Mouse (Mus musculus) limb, embryonic 14.5 days (tissue): ENCODE results near the gene Prdx2. TPM values are rescaled to one million over a fixed set of nuclear protein-coding genes. Genes with fewer than 3 reads are reported as not detected.

Source experiments
- ATAC-seq: fragments of 200-750 bp; cut with Nextera tagmentation; 2 replicates; pipeline ENCODE4 v1.8.0; 2017; ENCODE audit warnings: low read depth, moderate number of reproducible peaks, moderate TSS enrichment; ENCODE audit not compliant: low FRiP score
- DNase-seq: peaks from one replicate; pipeline ENCODE4 v3.0.0-alpha.2; 2015; ENCODE audit warnings: low spot score
- H3K27ac ChIP-seq: fragments of 300-500 bp; sonication (generic); replicated peaks from 2 replicates; pipeline ENCODE4 v1.5.1; 2014; ENCODE audit warnings: low read depth, mild to moderate bottlenecking, low read length, moderate library complexity, mixed read lengths
- H3K27me3 ChIP-seq: fragments of 300-500 bp; sonication (generic); 2 replicates; pipeline ENCODE4 v1.6.1; 2014; ENCODE audit warnings: low read length, mixed read lengths; ENCODE audit not compliant: control insufficient read depth, insufficient read depth
- H3K36me3 ChIP-seq: fragments of 300-500 bp; sonication (generic); 2 replicates; pipeline ENCODE4 v1.6.1; 2014; ENCODE audit warnings: mild to moderate bottlenecking, low read length, moderate library complexity, mixed read lengths; ENCODE audit not compliant: control insufficient read depth, insufficient read depth
- H3K4me1 ChIP-seq: fragments of 300-500 bp; sonication (generic); 2 replicates; pipeline ENCODE4 v1.6.1; 2014; ENCODE audit warnings: antibody characterized with exemption, low read length, mixed read lengths; ENCODE audit not compliant: control insufficient read depth, insufficient read depth
- H3K4me2 ChIP-seq: fragments of 300-500 bp; sonication (generic); replicated peaks from 2 replicates; pipeline ENCODE4 v1.6.1; 2014; ENCODE audit warnings: low read depth, mild to moderate bottlenecking, low read length, moderate library complexity; ENCODE audit not compliant: severe bottlenecking
- H3K4me3 ChIP-seq: fragments of 300-500 bp; sonication (generic); replicated peaks from 2 replicates; pipeline ENCODE4 v1.5.1; 2014; ENCODE audit warnings: low read length
- H3K9ac ChIP-seq: fragments of 300-500 bp; sonication (generic); 2 replicates; pipeline ENCODE4 v1.6.1; 2014; ENCODE audit warnings: mild to moderate bottlenecking, low read depth, low read length, moderate library complexity; ENCODE audit not compliant: severe bottlenecking
- H3K9me3 ChIP-seq: fragments of 300-500 bp; sonication (generic); 2 replicates; pipeline ENCODE4 v1.6.1; 2016; ENCODE audit warnings: low read length; ENCODE audit not compliant: control insufficient read depth
- POLR2A ChIP-seq: fragments of 200-500 bp; IDR thresholded peaks from 2 replicates; pipeline ENCODE4 v1.8.0; 2012; ENCODE audit warnings: inconsistent platforms, mild to moderate bottlenecking, moderate library complexity, borderline replicate concordance; ENCODE audit not compliant: insufficient read depth, insufficient read length; ENCODE audit errors: extremely low read depth
- WGBS: fragments of 180-500 bp; shearing (Covaris S2); extraction: QIAGEN DNeasy Blood & Tissue Kit; methylation state at CpG from one replicate; pipeline ENCODE4 v1.1.7; 2014; 5-methylcytosine and 5-hydroxymethylcytosine counted together
- polyA plus RNA-seq, 2 experiments: library from polyadenylated mRNA; depleted of rRNA in 1 of 2; stranded (reverse) in 1 of 2; unstranded in 1 of 2; fragments of >200 nt; fragmentation: Nextera tagmentation in 1 of 2; extraction: Ambion mirVana in 1 of 2; gene quantifications; 2 replicates each; pipeline versions ENCODE4 v1.2.1 to v1.2.3; 2012 to 2014

Prdx2 gene
- polyA plus RNA-seq, 2 experiments = 405 to 839 TPM

DNA sequence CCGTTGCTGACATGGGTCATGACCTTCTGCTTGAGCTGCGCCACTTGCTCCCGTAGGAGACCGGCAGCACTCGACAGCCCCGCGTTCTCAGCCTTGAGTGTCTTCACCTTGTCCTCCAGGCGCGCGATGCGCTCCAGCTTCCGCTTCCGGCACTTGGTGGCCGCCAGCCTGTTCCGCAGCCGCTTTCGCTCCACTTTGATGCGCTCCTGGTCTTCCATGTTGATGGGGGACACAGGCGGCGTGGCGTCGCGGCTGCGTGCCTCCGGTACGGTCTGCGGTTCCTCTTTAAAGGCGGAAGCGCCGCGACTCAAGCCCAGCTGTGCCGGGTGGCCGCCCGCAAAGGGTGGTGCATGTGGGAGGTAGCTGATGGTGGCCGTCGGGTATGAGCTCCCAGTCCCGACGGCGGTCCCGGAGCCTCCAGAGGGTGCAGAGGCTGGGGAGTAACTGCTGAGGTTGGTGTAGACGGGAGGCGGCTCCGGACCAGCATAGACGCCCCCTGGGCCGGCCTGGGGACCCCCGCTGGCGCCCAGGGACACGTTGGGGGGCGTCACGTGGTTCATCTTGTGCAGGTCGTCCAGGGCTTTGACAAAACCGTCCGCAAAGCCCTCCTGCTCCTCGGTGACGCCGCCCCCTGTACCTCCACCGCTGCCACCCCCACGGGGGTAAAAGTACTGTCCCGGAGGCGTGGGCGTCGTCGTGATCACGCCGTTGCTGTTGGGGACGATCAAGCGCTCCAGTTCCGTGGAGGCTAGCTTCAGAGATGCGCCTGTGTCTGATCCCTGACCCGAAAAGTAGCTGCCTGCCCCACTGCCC lies 8.3 kb downstream of the Prdx2 start:
- H3K4me1 ChIP-seq = peaks cover 40% of the 10 kb centered on the region
- WGBS = 1% methylated on average over 65 of the region's 70 CpGs

GRCm38 (mm10) chr8:84978248-84978940 lies 9.0 kb downstream of the Prdx2 start, which contains the start of gene Junb:
Junb (minus strand) TSS chr8:84978718.
- peaks cover 40% of the 10 kb centered on the region for H3K4me1 ChIP-seq
- DNase-seq (peak; percentile 84), ATAC-seq (peak; percentile 73)
- peak within 1 kb of the TSS; percentile 66 for H3K9ac ChIP-seq
- peaks cover 15% of the 10 kb centered on the region for H3K27me3 ChIP-seq
- H3K4me3 ChIP-seq = peak within 1 kb of the TSS; percentile 64
- peak; percentile 97; the same call in 1 of the 2 replicates for TF ChIP-seq POLR2A
- under 1% methylated on average over 62 of the region's 63 CpGs for WGBS
- H3K4me2 ChIP-seq = peak within 1 kb of the TSS; percentile 99
- H3K9me3 ChIP-seq = no peaks in the 10 kb centered on the region
- H3K27ac ChIP-seq = 0 out of 2 replicates have a peak within 1 kb of the TSS, but pooled peaks have one; percentile 21
- peaks cover 11% of the 10 kb centered on the region for H3K36me3 ChIP-seq

More for the DNA sequence above, 8.3 kb downstream of the Prdx2 start:
- Histone ChIP-seq H3K4me2 (peak overlapping the region; percentile 99), H3K9ac (peak overlapping the region; percentile 66), H3K36me3 (peaks cover 18% of the 10 kb centered on the region), H3K9me3 (no peaks in the 10 kb centered on the region), H3K27me3 (peaks cover 15% of the 10 kb centered on the region), H3K27ac (no peak overlapping the region), H3K4me3 (peak overlapping the region; percentile 64)
- DNase-seq (no peak), ATAC-seq (no peak)
- TF ChIP-seq POLR2A = no peak

- Histone ChIP-seq H3K27me3 (peaks cover 15% of the 10 kb centered on the region), H3K4me2 (peak overlapping the region; percentile 99), H3K9me3 (no peaks in the 10 kb centered on the region), H3K36me3 (no peaks in the 10 kb centered on the region), H3K27ac (0 out of 2 replicates have a peak overlapping the region, but pooled peaks have one; percentile 21), H3K4me3 (peak overlapping the region; percentile 64), H3K9ac (peak overlapping the region; percentile 44), H3K4me1 (peaks cover 46% of the 10 kb centered on the region)
- ATAC-seq (peak; percentile 42), DNase-seq (peak; percentile 92)
- no peak for TF ChIP-seq POLR2A
- WGBS = 1% methylated on average over 26 of the region's 42 CpGs
Measured at GRCm38 (mm10) chr8:84979599-84980421, 10.4 kb downstream of the Prdx2 start.

DNA sequence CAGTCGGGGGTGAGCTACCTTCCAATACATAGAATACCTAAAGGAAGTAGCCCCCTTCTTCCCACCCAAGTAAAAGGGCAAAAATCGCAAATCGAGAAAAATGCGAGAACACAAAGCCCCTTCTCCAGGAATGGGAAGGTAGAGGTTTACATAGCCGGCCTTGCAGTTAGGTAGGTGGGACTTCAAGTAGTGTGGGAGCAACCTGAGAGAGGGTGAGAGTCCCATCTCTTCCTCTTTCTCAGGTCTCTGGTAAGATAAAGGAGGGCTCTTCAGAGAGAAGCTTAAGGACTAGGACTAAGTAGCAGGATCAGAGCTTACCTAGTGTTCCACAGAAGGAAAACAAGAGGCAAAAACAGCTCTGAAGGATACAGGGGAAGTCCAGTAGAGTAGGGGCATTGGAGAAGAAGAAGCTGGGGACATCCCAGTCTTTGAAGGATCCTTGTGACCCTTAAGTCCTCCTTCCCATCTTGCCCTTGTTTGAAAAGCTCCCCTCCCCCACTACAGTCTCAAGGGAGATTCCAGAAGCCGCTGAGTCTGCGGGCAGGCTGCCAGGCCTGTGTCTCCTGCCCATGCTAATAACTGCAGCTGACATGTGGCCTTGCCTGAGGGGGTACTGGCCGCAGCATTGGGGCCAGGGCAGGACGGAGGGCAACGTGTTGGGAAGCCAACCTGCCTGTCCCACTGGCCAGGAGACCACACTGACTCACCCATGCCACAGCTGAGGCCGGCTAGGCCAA lies 11.4 kb downstream of the Prdx2 start:
- TF ChIP-seq POLR2A = no peak
- ATAC-seq = no peak
- WGBS = 26% methylated on average over 11 of the region's 11 CpGs
- no peak for DNase-seq
- H3K36me3 ChIP-seq = no peaks in the 10 kb centered on the region
- H3K9me3 ChIP-seq = no peaks in the 10 kb centered on the region
- H3K9ac ChIP-seq = no peak overlapping the region
- H3K27ac ChIP-seq = no peak overlapping the region
- H3K4me2 ChIP-seq = no peak overlapping the region; the same call in 1 of the 2 replicates
- peaks cover 53% of the 10 kb centered on the region for H3K4me1 ChIP-seq
- H3K27me3 ChIP-seq = peaks cover 15% of the 10 kb centered on the region
- H3K4me3 ChIP-seq = peak overlapping the region; percentile 64; the same call in 1 of the 2 replicates
